Mouse (Mus musculus) lung, adult 2 months (tissue): ENCODE results near the gene Xpo6. TPM values are rescaled to one million over a fixed set of nuclear protein-coding genes. Genes with fewer than 3 reads are reported as not detected.

Experiments used
- DNase-seq: peaks from one replicate; pipeline ENCODE4 v3.0.0; 2022
- H3K4me1 ChIP-seq: fragments of 200-500 bp; 2 replicates; pipeline ENCODE4 v1.6.1; 2011; ENCODE audit warnings: low read length; ENCODE audit not compliant: control insufficient read depth, insufficient read depth
- H3K4me3 ChIP-seq: fragments of 200-500 bp; replicated peaks from 2 replicates; pipeline ENCODE3; 2011; ENCODE audit warnings: low read depth, mild to moderate bottlenecking, control low read depth, low read length; ENCODE audit errors: extremely low read depth
- CTCF ChIP-seq: fragments of 200-500 bp; IDR thresholded peaks from 2 replicates; pipeline ENCODE4 v1.5.1; 2011; ENCODE audit warnings: mild to moderate bottlenecking, low read length, control low read depth; ENCODE audit not compliant: insufficient read depth
- POLR2A ChIP-seq: fragments of 200-500 bp; IDR thresholded peaks from 2 replicates; pipeline ENCODE4 v1.6.1; 2011; ENCODE audit warnings: low read depth, mild to moderate bottlenecking, control low read depth, low read length, borderline replicate concordance; ENCODE audit errors: extremely low read depth
- WGBS: fragments of 180-500 bp; shearing (Covaris S2); methylation state at CpG from one replicate; pipeline ENCODE4 v1.1.7; 2018; 5-methylcytosine and 5-hydroxymethylcytosine counted together
- polyA plus RNA-seq: library from polyadenylated mRNA; depleted of rRNA; stranded (reverse); fragments of >200 nt; gene quantifications from 2 replicates; pipeline ENCODE4 v1.2.3, GENCODE M21; 2012

The Xpo6 gene
- polyA plus RNA-seq, 1 experiment, result 163 TPM

DNA sequence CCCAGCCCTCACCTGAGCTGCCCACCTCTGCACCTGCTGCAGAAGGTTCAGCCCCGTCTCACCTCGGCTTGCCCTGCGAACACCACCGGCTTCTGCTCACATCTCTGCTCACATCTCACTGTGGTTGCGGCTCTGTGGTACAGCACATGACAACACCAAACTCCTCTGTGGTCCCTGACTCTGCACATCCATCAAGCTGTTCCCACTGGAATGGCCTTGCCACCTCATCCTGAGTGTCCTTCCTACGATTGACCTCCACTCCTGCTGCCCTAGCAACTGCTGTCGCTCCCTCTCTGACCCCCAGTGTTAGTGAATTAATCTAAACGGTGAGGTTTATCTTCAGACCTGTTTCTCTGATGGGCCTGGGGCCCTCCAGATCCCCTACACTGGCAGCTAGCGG is 115.1 kb downstream of the Xpo6 start:
- 0 out of 2 replicates have a peak, but pooled peaks cover 2% of the 10 kb centered on the region for H3K4me1 ChIP-seq
- WGBS, result 93% methylated on average over 9 of the region's 9 CpGs
- DNase-seq, result no peak
- no peak overlapping the region for H3K4me3 ChIP-seq
- TF ChIP-seq POLR2A (no peak), CTCF (no peak)

DNA sequence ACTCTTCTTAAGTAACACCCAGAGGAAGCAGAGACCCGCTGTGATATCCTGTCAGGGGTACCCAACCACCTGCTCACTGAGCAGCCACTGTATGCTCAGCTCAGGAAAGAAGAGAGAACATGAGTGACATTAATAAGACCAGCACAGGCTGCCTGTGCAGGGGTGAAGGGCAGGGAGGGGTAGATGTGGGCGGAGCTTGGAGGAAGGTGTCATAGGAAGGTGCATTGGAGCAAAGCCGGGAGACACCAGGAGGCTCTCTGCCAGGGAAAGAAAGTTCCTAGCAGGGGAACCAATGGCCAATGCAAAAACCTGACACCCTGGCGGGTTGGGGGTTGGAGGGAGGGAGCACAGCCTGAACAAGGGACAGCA is 116.3 kb downstream of the Xpo6 start:
- H3K4me3 ChIP-seq, result no peak overlapping the region
- no peak for DNase-seq
- H3K4me1 ChIP-seq, result 0 out of 2 replicates have a peak, but pooled peaks cover 2% of the 10 kb centered on the region
- no peak for TF ChIP-seq CTCF
- TF ChIP-seq POLR2A, result no peak
- WGBS, result 25% methylated on average over 4 of the region's 4 CpGs

DNA sequence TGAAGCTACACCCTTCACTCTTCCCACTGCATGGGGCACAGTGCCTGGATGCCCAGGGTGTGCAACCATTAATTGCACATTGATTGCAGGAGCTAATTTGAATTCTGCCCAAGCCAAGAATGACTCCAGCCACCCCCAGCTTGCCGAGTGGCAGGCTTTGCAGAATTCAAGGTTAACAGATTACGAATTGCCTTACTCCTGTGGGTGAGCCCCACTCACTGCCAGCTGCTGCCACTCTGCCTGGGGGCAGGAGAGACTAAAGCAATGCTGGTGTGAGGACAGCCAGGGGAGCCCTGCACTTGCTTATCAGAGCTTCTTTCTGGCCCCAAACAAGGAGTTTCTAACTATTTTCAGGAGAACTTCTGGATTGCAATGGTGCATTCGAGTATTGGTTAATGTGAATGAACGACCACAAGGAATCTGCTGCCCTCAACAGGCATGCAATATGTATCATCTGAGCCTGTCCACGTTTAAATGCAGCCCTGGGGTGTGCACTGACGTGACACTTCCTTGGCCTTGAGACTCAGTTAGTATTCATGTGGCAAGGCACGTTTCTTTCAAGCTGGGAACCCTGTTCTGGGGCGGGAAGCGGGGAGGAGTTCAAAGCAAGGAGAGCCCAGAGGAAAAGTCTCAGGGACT is 116.8 kb downstream of the Xpo6 start:
- 20% methylated on average over 9 of the region's 9 CpGs for WGBS
- no peak for DNase-seq
- Histone ChIP-seq H3K4me3 (no peak overlapping the region), H3K4me1 (0 out of 2 replicates have a peak, but pooled peaks cover 2% of the 10 kb centered on the region)
- TF ChIP-seq CTCF (no peak), POLR2A (no peak)

DNA sequence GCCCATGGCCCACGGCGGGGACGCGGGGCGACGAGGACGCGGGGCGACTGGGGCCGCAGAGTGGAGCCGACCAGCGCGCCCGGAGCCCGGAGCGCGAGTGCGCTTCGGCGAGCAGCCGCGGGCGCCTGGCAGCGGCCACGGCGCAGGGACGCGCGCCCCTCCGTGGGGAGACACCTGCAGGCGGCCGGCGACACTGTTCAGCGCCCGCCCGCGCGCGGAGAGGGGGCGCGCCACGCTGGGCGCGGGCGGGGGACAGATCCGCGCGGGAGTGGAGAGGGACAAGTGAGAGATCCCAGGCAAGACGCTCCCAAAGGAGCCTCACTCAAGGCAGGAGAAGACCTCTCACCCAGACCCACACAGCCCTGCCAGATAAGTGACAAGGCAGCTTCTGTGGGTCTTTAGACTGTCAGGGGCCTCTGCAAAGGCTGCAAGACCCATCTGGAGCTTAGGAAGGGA is 118.0 kb downstream of the Xpo6 start, which contains the start of gene Gsg1l:
Gsg1l (minus strand) TSS at position 126 of the 456 bp plus-strand sequence.
- under 1% methylated on average over 40 of the region's 49 CpGs for WGBS
- no peak within 1 kb of the TSS for H3K4me3 ChIP-seq
- 0 out of 2 replicates have a peak, but pooled peaks cover 2% of the 10 kb centered on the region for H3K4me1 ChIP-seq
- TF ChIP-seq POLR2A (no peak), CTCF (no peak)
- DNase-seq, result no peak

DNA sequence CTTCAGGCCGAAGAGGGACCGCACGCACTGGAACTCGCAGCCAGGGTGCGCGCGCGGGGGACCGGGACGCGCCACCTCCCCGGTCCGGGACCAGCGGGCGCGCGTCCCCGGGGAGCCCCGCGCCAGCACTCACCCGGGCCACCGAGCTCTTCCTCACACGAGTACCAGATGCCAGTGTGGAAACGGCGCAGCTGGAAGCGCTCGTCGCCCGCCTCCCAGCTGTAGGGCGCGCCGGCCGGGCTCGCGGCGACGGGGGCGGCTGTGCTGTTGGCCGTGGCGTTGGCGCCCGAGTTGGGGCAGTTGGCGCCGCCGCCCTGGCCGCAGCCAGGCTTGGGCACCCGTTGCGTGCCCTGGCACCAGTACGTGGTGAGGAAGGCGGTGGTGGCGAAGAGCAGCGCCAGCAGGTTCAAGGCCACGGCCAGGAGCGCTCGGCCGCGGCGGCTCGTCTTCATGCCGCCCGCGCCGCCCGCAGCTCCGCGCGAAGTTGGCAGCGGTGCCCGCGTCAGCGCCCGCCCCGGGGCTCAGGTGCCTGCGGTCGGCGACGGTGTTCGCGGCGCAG is 118.5 kb downstream of the Xpo6 start:
- Histone ChIP-seq H3K4me1 (0 out of 2 replicates have a peak, but pooled peaks cover 2% of the 10 kb centered on the region), H3K4me3 (no peak overlapping the region)
- no peak for DNase-seq
- no peak for TF ChIP-seq POLR2A
- no peak for TF ChIP-seq CTCF
- 1% methylated on average over 77 of the region's 80 CpGs for WGBS

DNA sequence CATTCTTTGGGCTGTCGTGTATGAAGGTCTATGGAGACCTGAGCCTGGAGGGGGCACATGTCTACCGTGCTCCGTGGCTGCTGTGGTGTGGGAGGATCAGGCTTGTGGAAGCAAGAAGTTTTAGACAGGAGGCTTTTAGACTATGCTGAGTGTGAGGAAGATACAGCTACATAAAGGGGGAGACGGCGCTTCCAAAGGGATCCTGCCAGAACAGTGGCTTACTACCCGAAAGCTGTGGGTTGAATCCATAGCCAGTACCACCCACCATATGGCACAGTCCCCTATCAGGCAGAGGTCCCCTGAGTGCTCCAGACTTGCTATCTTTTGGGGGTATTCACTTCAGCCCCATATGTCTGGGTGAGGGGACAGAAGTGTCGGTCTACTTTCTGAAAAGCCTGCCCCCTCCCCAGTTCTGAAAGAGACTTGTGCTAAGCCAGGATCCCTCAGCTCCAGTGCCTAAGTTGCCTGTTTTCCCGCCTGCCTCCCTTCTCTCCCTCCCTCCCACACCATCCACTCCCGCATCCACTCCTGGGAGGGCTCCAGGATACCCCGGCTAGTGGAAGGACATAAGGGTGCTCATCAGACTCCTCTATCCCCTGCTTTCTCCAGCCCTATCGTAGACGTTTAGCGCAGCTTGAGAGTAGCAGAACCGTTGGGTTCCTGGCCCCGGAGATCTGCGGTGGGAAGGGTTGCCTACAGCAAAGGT is 119.2 kb downstream of the Xpo6 start:
- H3K4me3 ChIP-seq, result no peak overlapping the region
- no peak for DNase-seq
- no peak for TF ChIP-seq POLR2A
- TF ChIP-seq CTCF, result no peak
- WGBS, result 23% methylated on average over 16 of the region's 16 CpGs
- no peaks in the 10 kb centered on the region for H3K4me1 ChIP-seq

DNA sequence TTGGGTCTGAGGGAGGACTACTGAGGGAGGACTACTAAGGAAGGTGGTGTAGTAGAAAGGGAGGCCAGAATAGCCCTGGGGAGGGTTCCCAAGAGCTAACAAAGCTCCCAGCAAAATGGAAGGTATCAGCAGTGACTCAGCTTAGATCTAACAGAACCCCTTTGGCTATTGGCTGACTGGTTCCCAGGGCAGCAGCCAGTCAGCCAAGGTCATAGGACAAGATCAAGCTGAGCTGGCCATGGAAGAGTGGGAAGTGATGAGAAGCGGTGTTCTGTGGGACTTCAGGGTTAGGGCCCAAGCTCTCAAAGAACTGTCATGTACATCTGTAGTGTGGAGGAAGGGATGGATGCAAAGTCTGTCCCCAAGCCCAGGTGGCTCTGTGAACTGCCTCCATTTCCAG is 123.4 kb downstream of the Xpo6 start:
- no peak for TF ChIP-seq POLR2A
- TF ChIP-seq CTCF, result no peak
- no peak overlapping the region for H3K4me3 ChIP-seq
- no peak for DNase-seq
- no peaks in the 10 kb centered on the region for H3K4me1 ChIP-seq
- WGBS, result 83% methylated on average over 1 of the region's 1 CpGs

DNA sequence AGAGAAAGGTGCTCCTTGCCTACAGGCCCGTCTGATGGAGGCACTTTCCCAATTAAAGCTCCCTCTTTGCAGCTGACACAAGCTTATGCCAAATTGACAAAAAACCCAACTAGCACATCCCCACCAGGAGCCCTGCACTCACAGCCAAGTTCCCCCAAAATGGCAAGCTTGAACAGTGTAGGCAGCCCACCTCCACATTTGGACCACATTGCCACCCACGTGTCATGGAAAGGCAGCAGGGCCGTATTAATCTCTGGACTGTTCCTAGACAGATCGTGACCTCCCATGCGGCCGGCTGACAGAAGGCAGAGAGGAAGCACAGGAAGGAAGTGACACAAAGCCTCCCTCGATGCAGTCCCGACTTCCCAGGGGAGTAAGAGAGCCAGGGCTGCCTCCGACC is 125.2 kb downstream of the Xpo6 start:
- TF ChIP-seq POLR2A, result no peak
- no peak for TF ChIP-seq CTCF
- WGBS, result 40% methylated on average over 9 of the region's 9 CpGs
- no peak overlapping the region for H3K4me3 ChIP-seq

DNA sequence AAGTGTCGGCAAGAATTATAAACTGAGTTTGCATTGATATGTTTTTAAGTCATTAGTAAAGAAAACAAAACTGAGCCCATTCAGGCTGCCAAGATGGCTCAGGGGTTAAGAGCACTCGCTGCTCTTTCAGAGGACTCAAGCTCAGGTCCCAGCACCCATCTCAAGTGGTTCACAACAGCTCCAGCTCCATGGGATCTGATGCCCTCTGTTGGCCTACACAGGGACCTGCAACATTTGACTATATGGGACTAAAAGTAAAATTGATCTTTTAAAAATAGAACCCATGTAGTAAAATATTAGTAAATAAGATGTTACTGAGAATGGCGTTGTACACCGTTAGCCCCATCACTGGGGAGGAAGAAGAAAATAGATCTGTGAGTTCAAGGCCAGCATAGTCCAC is 130.0 kb downstream of the Xpo6 start:
- DNase-seq, result no peak
- Histone ChIP-seq H3K4me1 (no peaks in the 10 kb centered on the region), H3K4me3 (no peak overlapping the region)
- WGBS, result 94% methylated on average over 4 of the region's 4 CpGs
- no peak for TF ChIP-seq CTCF
- TF ChIP-seq POLR2A, result no peak

More for the DNA sequence above, 125.2 kb downstream of the Xpo6 start:
- no peaks in the 10 kb centered on the region for H3K4me1 ChIP-seq
- DNase-seq, result no peak

DNA sequence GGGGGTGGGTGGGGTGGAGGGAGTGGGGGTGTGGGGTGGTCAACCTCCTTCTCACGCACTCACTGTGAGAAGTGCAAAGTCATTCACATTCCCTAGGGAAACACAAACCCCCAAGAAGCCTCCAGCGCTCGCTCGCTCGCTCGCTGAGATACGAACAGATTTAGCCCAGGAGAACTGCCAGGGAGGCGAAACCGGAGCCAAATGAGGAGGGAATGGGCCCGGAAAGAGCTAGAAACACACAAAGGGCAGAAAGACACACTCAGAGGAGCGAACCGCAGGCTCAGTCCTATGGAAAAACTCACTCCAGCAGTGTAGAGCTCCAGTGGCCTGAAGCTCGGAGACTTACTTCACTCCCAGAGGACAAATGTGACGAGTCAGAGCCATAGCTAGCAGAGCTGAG is 133.5 kb downstream of the Xpo6 start:
- no peak overlapping the region for H3K4me3 ChIP-seq
- DNase-seq, result no peak
- H3K4me1 ChIP-seq, result no peaks in the 10 kb centered on the region
- 42% methylated on average over 14 of the region's 14 CpGs for WGBS
- TF ChIP-seq CTCF (no peak), POLR2A (no peak)

DNA sequence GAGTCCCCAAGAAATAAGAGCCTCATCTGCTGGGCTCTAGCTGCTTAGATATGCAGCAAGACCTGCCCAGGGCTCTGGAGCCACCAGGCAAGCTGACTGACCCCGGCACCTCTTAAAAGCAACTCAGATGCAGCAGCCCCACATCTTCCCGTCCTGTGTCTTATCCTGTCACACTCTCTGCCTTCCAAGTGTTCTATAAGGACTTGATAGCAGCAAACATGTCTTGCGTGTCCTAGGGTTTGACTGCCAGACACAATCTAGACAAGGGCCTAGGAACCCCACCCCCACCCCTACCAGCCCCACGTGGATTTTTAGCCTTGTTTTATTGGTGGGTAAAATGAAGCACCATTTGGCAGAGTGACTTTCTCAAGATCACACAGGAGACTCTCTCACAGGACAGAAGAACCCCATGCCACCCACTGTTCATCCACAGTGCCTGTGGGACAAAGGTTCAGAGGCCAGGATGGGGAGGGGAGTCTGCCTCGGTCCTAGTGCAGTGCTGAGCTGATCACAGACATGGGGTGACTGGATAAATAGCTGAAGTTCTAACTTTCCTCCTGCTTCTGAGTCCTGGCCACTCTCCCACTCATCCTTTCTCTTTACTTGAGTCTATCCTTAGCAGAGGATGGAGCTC is 134.9 kb downstream of the Xpo6 start:
- 60% methylated on average over 5 of the region's 5 CpGs for WGBS
- H3K4me3 ChIP-seq, result no peak overlapping the region

More for the DNA sequence above, 134.9 kb downstream of the Xpo6 start:
- TF ChIP-seq CTCF (no peak), POLR2A (no peak)
- no peak for DNase-seq
- H3K4me1 ChIP-seq, result no peaks in the 10 kb centered on the region
